Mouse (Mus musculus) neural tube, embryonic 11.5 days (tissue): ENCODE results near the gene Bnc2. TPM values are rescaled to one million over a fixed set of nuclear protein-coding genes. Genes with fewer than 3 reads are reported as not detected.

ENCODE experiments used
- ATAC-seq: fragments of 200-750 bp; cut with Nextera tagmentation; 2 replicates; pipeline ENCODE4 v1.8.0; 2017; ENCODE audit warnings: moderate number of reproducible peaks, mild to moderate bottlenecking, moderate TSS enrichment, moderate library complexity; ENCODE audit not compliant: insufficient read depth, low FRiP score, low TSS enrichment
- DNase-seq: peaks from one replicate; pipeline ENCODE4 v3.0.0-alpha.2; 2015; ENCODE audit warnings: low spot score
- H3K27ac ChIP-seq: fragments of 300-500 bp; sonication (generic); 2 replicates; pipeline ENCODE4 v1.5.1; 2014; ENCODE audit warnings: low read depth, mild to moderate bottlenecking, low read length
- H3K27me3 ChIP-seq: fragments of 300-500 bp; sonication (generic); 2 replicates; pipeline ENCODE4 v1.6.1; 2014; ENCODE audit warnings: mild to moderate bottlenecking, low read length, mixed read lengths; ENCODE audit not compliant: control insufficient read depth, insufficient read depth
- H3K36me3 ChIP-seq: fragments of 300-500 bp; sonication (generic); 2 replicates; pipeline ENCODE4 v1.6.1; 2014; ENCODE audit warnings: mild to moderate bottlenecking, low read length, moderate library complexity, mixed read lengths; ENCODE audit not compliant: control insufficient read depth, insufficient read depth
- H3K4me1 ChIP-seq: fragments of 300-500 bp; sonication (generic); 2 replicates; pipeline ENCODE4 v1.6.1; 2014; ENCODE audit warnings: low read length, mixed read lengths; ENCODE audit not compliant: control insufficient read depth, insufficient read depth
- H3K4me2 ChIP-seq: fragments of 300-500 bp; sonication (generic); 2 replicates; pipeline ENCODE4 v1.6.1; 2014; ENCODE audit warnings: low read depth, mild to moderate bottlenecking, moderate library complexity
- H3K4me3 ChIP-seq: fragments of 300-500 bp; sonication (generic); 2 replicates; pipeline ENCODE4 v1.5.1; 2014; ENCODE audit warnings: low read depth, low read length
- H3K9ac ChIP-seq: fragments of 300-500 bp; sonication (generic); 2 replicates; pipeline ENCODE4 v1.6.1; 2014; ENCODE audit warnings: mild to moderate bottlenecking, low read length
- H3K9me3 ChIP-seq: fragments of 300-500 bp; sonication (generic); 2 replicates; pipeline ENCODE4 v1.6.1; 2016; ENCODE audit warnings: low read length; ENCODE audit not compliant: control insufficient read depth
- WGBS: fragments of 180-500 bp; shearing (Covaris S2); extraction: QIAGEN DNeasy Blood & Tissue Kit; methylation state at CpG from one replicate; pipeline ENCODE4 v1.1.7; 2014; 5-methylcytosine and 5-hydroxymethylcytosine counted together
- polyA plus RNA-seq: library from polyadenylated mRNA; unstranded; fragments of >200 nt; fragmentation: Nextera tagmentation; extraction: Ambion mirVana; gene quantifications from 2 replicates; pipeline ENCODE4 v1.2.1, GENCODE M21; 2014

Gene Bnc2
- polyA plus RNA-seq, 1 experiment from 2014 or later: 12.8 TPM

GRCm38 (mm10) chr4:84352656-84353055 lies 322.4 kb downstream of the Bnc2 start:
- H3K4me1 ChIP-seq: peaks cover 4% of the 10 kb centered on the region
- H3K27ac ChIP-seq: no peak overlapping the region
- H3K4me3 ChIP-seq: no peak overlapping the region
- no peak overlapping the region for H3K9ac ChIP-seq
- no peak overlapping the region for H3K4me2 ChIP-seq
- no peaks in the 10 kb centered on the region for H3K9me3 ChIP-seq
- H3K27me3 ChIP-seq: no peaks in the 10 kb centered on the region
- 31% methylated on average over 2 of the region's 2 CpGs for WGBS
- no peak for DNase-seq
- no peaks in the 10 kb centered on the region for H3K36me3 ChIP-seq
- no peak for ATAC-seq

GRCm38 (mm10) chr4:84349536-84349935 lies 325.5 kb downstream of the Bnc2 start:
- H3K36me3 ChIP-seq: no peaks in the 10 kb centered on the region
- H3K9ac ChIP-seq: no peak overlapping the region
- H3K27me3 ChIP-seq: no peaks in the 10 kb centered on the region
- H3K27ac ChIP-seq: no peak overlapping the region
- no peak for DNase-seq
- no peaks in the 10 kb centered on the region for H3K4me1 ChIP-seq
- no peak overlapping the region for H3K4me2 ChIP-seq
- WGBS: 68% methylated on average over 5 of the region's 5 CpGs
- no peaks in the 10 kb centered on the region for H3K9me3 ChIP-seq
- H3K4me3 ChIP-seq: no peak overlapping the region
- ATAC-seq: no peak

GRCm38 (mm10) chr4:84339172-84339571 lies 335.9 kb downstream of the Bnc2 start:
- H3K27ac ChIP-seq: no peak overlapping the region
- 68% methylated on average over 4 of the region's 4 CpGs for WGBS
- DNase-seq: no peak

GRCm38 (mm10) chr4:84331995-84332394 lies 343.1 kb downstream of the Bnc2 start:
- 69% methylated on average over 9 of the region's 9 CpGs for WGBS
- H3K27me3 ChIP-seq: no peaks in the 10 kb centered on the region

More at GRCm38 (mm10) chr4:84339172-84339571, 335.9 kb downstream of the Bnc2 start:
- Histone ChIP-seq H3K4me3 (no peak overlapping the region), H3K4me1 (no peaks in the 10 kb centered on the region), H3K36me3 (no peaks in the 10 kb centered on the region), H3K27me3 (no peaks in the 10 kb centered on the region), H3K9me3 (no peaks in the 10 kb centered on the region), H3K9ac (no peak overlapping the region), H3K4me2 (no peak overlapping the region)
- ATAC-seq: no peak

GRCm38 (mm10) chr4:84331450-84331849 lies 343.6 kb downstream of the Bnc2 start:
- DNase-seq: no peak
- no peaks in the 10 kb centered on the region for H3K36me3 ChIP-seq
- H3K4me3 ChIP-seq: no peak overlapping the region
- H3K4me1 ChIP-seq: no peaks in the 10 kb centered on the region
- H3K4me2 ChIP-seq: no peak overlapping the region
- no peaks in the 10 kb centered on the region for H3K9me3 ChIP-seq
- no peak for ATAC-seq
- no peak overlapping the region for H3K27ac ChIP-seq
- H3K27me3 ChIP-seq: no peaks in the 10 kb centered on the region
- no peak overlapping the region for H3K9ac ChIP-seq
- WGBS: 61% methylated on average over 3 of the region's 3 CpGs

More at GRCm38 (mm10) chr4:84331995-84332394, 343.1 kb downstream of the Bnc2 start:
- no peak overlapping the region for H3K9ac ChIP-seq
- no peak overlapping the region for H3K4me3 ChIP-seq
- H3K4me2 ChIP-seq: no peak overlapping the region
- DNase-seq: no peak
- H3K4me1 ChIP-seq: no peaks in the 10 kb centered on the region
- no peak overlapping the region for H3K27ac ChIP-seq
- no peak for ATAC-seq
- H3K36me3 ChIP-seq: no peaks in the 10 kb centered on the region
- H3K9me3 ChIP-seq: no peaks in the 10 kb centered on the region

- Histone ChIP-seq H3K4me2 (no peak overlapping the region), H3K36me3 (no peaks in the 10 kb centered on the region), H3K27me3 (no peaks in the 10 kb centered on the region), H3K27ac (no peak overlapping the region), H3K4me3 (no peak overlapping the region), H3K9ac (no peak overlapping the region), H3K9me3 (no peaks in the 10 kb centered on the region), H3K4me1 (no peaks in the 10 kb centered on the region)
- DNase-seq (no peak), ATAC-seq (no peak)
- 90% methylated on average over 4 of the region's 4 CpGs for WGBS
Measured at GRCm38 (mm10) chr4:84330509-84330908, 344.6 kb downstream of the Bnc2 start.

GRCm38 (mm10) chr4:84329651-84330050 lies 345.4 kb downstream of the Bnc2 start:
- ATAC-seq: no peak
- H3K27me3 ChIP-seq: no peaks in the 10 kb centered on the region
- H3K9me3 ChIP-seq: no peaks in the 10 kb centered on the region
- H3K36me3 ChIP-seq: no peaks in the 10 kb centered on the region
- H3K4me3 ChIP-seq: no peak overlapping the region
- no peak overlapping the region for H3K9ac ChIP-seq
- no peak overlapping the region for H3K4me2 ChIP-seq
- H3K27ac ChIP-seq: no peak overlapping the region
- 68% methylated on average over 5 of the region's 5 CpGs for WGBS
- no peaks in the 10 kb centered on the region for H3K4me1 ChIP-seq
- no peak for DNase-seq

GRCm38 (mm10) chr4:84324371-84324770 lies 350.7 kb downstream of the Bnc2 start:
- ATAC-seq (no peak), DNase-seq (no peak)
- H3K27me3 ChIP-seq: no peaks in the 10 kb centered on the region

GRCm38 (mm10) chr4:84321598-84321997 lies 353.5 kb downstream of the Bnc2 start:
- H3K4me1 ChIP-seq: no peaks in the 10 kb centered on the region
- no peak overlapping the region for H3K4me2 ChIP-seq
- no peaks in the 10 kb centered on the region for H3K36me3 ChIP-seq
- no peak overlapping the region for H3K9ac ChIP-seq
- no peak for ATAC-seq
- no peak for DNase-seq
- no peaks in the 10 kb centered on the region for H3K9me3 ChIP-seq
- no peak overlapping the region for H3K4me3 ChIP-seq
- H3K27ac ChIP-seq: no peak overlapping the region
- no peaks in the 10 kb centered on the region for H3K27me3 ChIP-seq
- 62% methylated on average over 2 of the region's 2 CpGs for WGBS

More at GRCm38 (mm10) chr4:84324371-84324770, 350.7 kb downstream of the Bnc2 start:
- Histone ChIP-seq H3K36me3 (no peaks in the 10 kb centered on the region), H3K4me3 (no peak overlapping the region), H3K27ac (no peak overlapping the region), H3K4me1 (no peaks in the 10 kb centered on the region), H3K4me2 (no peak overlapping the region), H3K9me3 (no peaks in the 10 kb centered on the region), H3K9ac (no peak overlapping the region)
- 71% methylated on average over 4 of the region's 4 CpGs for WGBS
